Mouse (Mus musculus) cerebellum, postnatal 36 days (tissue): ENCODE results near the gene Eif4b.

Experiments used
- DNase-seq, 2 experiments: peaks; one replicate each; pipeline ENCODE4 v3.0.0; 2021 to 2022; ENCODE audit warnings: mixed read lengths in 2 of 2

Eif4b gene

GRCm38 (mm10) chr15:102103371-102103946 lies 29.9 kb downstream of the Eif4b start:
- no peak for DNase-seq

- DNase-seq, result no peak
These were observed 30.5 kb downstream of the Eif4b start for GRCm38 (mm10) chr15:102103947-102104555.

GRCm38 (mm10) chr15:102105360-102105759 lies 31.8 kb downstream of the Eif4b start:
- peak in 1 of 2 experiments; percentile 21 for DNase-seq

- DNase-seq, result peak in 1 of 2 experiments; percentile 34
These were observed 32.5 kb downstream of the Eif4b start for GRCm38 (mm10) chr15:102105764-102106730.

GRCm38 (mm10) chr15:102106754-102107456 lies 33.3 kb downstream of the Eif4b start:
- DNase-seq, result peak in 1 of 2 experiments; percentile 43

GRCm38 (mm10) chr15:102107689-102108573 lies 34.4 kb downstream of the Eif4b start:
- peak; percentile 82 to 88 for DNase-seq

GRCm38 (mm10) chr15:102108651-102109525 lies 35.3 kb downstream of the Eif4b start:
- DNase-seq, result peak; percentile 81 to 87

- DNase-seq, result no peak
These were observed 36.7 kb downstream of the Eif4b start for GRCm38 (mm10) chr15:102110271-102110670.

GRCm38 (mm10) chr15:102110701-102111494 lies 37.3 kb downstream of the Eif4b start:
- peak in 1 of 2 experiments; percentile 11 for DNase-seq

GRCm38 (mm10) chr15:102111495-102111829 lies 37.9 kb downstream of the Eif4b start:
- DNase-seq, result peak in 1 of 2 experiments; percentile 18

- no peak for DNase-seq
These were observed 38.6 kb downstream of the Eif4b start for GRCm38 (mm10) chr15:102112181-102112580.

GRCm38 (mm10) chr15:102112827-102113226 lies 39.3 kb downstream of the Eif4b start:
- peak in 1 of 2 experiments; percentile 9 for DNase-seq

GRCm38 (mm10) chr15:102113674-102114073 lies 40.1 kb downstream of the Eif4b start:
- DNase-seq, result no peak

GRCm38 (mm10) chr15:102114651-102115260 lies 41.2 kb downstream of the Eif4b start:
- peak in 1 of 2 experiments; percentile 7 for DNase-seq

- DNase-seq, result peak in 1 of 2 experiments; percentile 38
These were observed 42.2 kb downstream of the Eif4b start for GRCm38 (mm10) chr15:102115731-102116231.

GRCm38 (mm10) chr15:102116753-102117415 lies 43.3 kb downstream of the Eif4b start:
- peak in 1 of 2 experiments; percentile 16 for DNase-seq

GRCm38 (mm10) chr15:102117461-102118443 lies 44.2 kb downstream of the Eif4b start:
- DNase-seq, result peak in 1 of 2 experiments; percentile 44
